Comparison of ENCODE assay signal across 24 mouse cellular contexts in the genomic region with DNA sequence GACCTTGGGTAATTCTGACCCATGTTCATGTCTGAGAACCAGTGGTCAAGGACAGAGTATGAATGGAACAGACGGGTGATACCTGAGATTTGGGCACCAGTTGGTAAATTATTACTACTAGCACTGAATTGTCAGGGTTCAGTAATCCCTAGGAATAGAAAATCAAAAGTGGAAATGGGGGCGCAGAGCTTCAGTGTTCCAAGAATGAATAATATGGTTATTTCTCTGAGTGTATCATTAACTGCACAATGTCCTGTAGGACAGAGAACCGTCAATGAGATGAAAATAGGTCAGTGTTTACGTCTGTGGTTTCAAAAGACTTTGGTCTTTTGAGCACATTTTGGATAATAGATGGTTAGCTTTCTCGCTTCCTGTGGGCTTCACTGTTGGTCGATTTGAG. TPM values are rescaled to one million over a fixed set of nuclear protein-coding genes. Genes with fewer than 3 reads are reported as not detected.
DNase-seq lines count a peak whose midpoint lies in the region; ATAC-seq lines count a peak whose summit lies in the region.
"Had no signal": no experiment of that assay in that cellular context is flagged by ENCODE, and none has a peak within 500 bp of the region (broad histone marks: within the 10 kb centered on the region; RNA-seq: fewer than 3 reads in every experiment).

No protein-coding gene starts in this region.

- no peak overlapping the region for H3K9ac ChIP-seq in midbrain, embryonic 11.5 days (ENCODE audit: low read length)
- no peak overlapping the region for H3K9ac ChIP-seq in midbrain, embryonic 14.5 days (replicated peaks; ENCODE audit: low read length)
- H3K9ac ChIP-seq: embryonic facial prominence, embryonic 12.5 days; forebrain, embryonic 13.5 days; forebrain, embryonic 15.5 days had no signal

- H3K4me3 ChIP-seq in midbrain, embryonic 11.5 days (ENCODE audit: low read depth, low read length) = no peak overlapping the region
- H3K4me3 ChIP-seq in midbrain, embryonic 14.5 days (replicated peaks; ENCODE audit: low read depth, low read length) = no peak overlapping the region
- H3K4me3 ChIP-seq: embryonic facial prominence, embryonic 10.5 days; embryonic facial prominence, embryonic 12.5 days; forebrain, embryonic 13.5 days; forebrain, embryonic 15.5 days had no signal

- H3K27me3 ChIP-seq in midbrain, embryonic 11.5 days (ENCODE audit: control insufficient read depth, insufficient read depth, low read length) = no peaks in the 10 kb centered on the region
- H3K27me3 ChIP-seq in midbrain, embryonic 14.5 days (ENCODE audit: control insufficient read depth, insufficient read depth, low read length) = no peaks in the 10 kb centered on the region
- H3K27me3 ChIP-seq: CH12.LX; embryonic facial prominence, embryonic 12.5 days; forebrain, embryonic 13.5 days; forebrain, embryonic 15.5 days; Patski had no signal

- DNase-seq in heart, adult 11 months = peak; percentile 49
- no peak for DNase-seq in heart, adult 18-20 months
- peak; percentile 56 for DNase-seq in kidney, adult 9 months
- no peak for DNase-seq in kidney, postnatal 4 days
- peak; percentile 66 for DNase-seq in midbrain, embryonic 11.5 days (ENCODE audit: low spot score, missing footprints)
- no peak for DNase-seq in midbrain, embryonic 14.5 days
- DNase-seq: adrenal gland, adult 8-10 months; adrenal gland, postnatal 14 days; adrenal gland, postnatal 36 days; B cell, adult 2 months; cerebellum, adult 11-12 months; cerebellum, adult 2 months; cerebellum, adult 9-10 months; cerebellum, postnatal 10 days; cerebellum, postnatal 25 days had no signal

- 91% methylated on average over 6 of the region's 6 CpGs for WGBS in midbrain, embryonic 11.5 days
- 93% methylated on average over 6 of the region's 6 CpGs for WGBS in midbrain, embryonic 14.5 days

- ATAC-seq in midbrain, embryonic 11.5 days (ENCODE audit: low FRiP score) = no peak
- no peak for ATAC-seq in midbrain, embryonic 14.5 days (ENCODE audit: low FRiP score, low TSS enrichment)
- ATAC-seq: activated CD4-positive, CD25-positive, alpha-beta regulatory T cell, adult 4 months; CD4-positive, CD25-positive, alpha-beta regulatory T cell, adult 4 months; forebrain, embryonic 13.5 days; forebrain, embryonic 15.5 days had no signal

- H3K9me3 ChIP-seq in midbrain, embryonic 11.5 days (ENCODE audit: control insufficient read depth, low read length) = no peaks in the 10 kb centered on the region
- peaks cover 4% of the 10 kb centered on the region; the same call in 1 of the 2 replicates for H3K9me3 ChIP-seq in midbrain, embryonic 14.5 days (ENCODE audit: control insufficient read depth, low read length)
- H3K9me3 ChIP-seq: embryonic facial prominence, embryonic 10.5 days; embryonic facial prominence, embryonic 12.5 days; forebrain, embryonic 13.5 days; forebrain, embryonic 15.5 days; G1E had no signal

- H3K4me1 ChIP-seq in midbrain, embryonic 11.5 days (ENCODE audit: control insufficient read depth, insufficient read depth, low read length) = peaks cover 4% of the 10 kb centered on the region
- H3K4me1 ChIP-seq in midbrain, embryonic 14.5 days (ENCODE audit: control insufficient read depth, insufficient read depth, low read length) = 0 out of 2 replicates have a peak, but pooled peaks cover 2% of the 10 kb centered on the region

- H3K27ac ChIP-seq in midbrain, embryonic 11.5 days (ENCODE audit: low read depth, low read length) = no peak overlapping the region
- no peak overlapping the region for H3K27ac ChIP-seq in midbrain, embryonic 14.5 days (replicated peaks; ENCODE audit: low read depth, low read length)
- H3K27ac ChIP-seq: embryonic facial prominence, embryonic 10.5 days; embryonic facial prominence, embryonic 12.5 days; forebrain, embryonic 13.5 days; forebrain, embryonic 15.5 days had no signal

- H3K4me2 ChIP-seq in midbrain, embryonic 11.5 days = no peak overlapping the region
- H3K4me2 ChIP-seq in midbrain, embryonic 14.5 days (ENCODE audit: low read length) = no peak overlapping the region
- H3K4me2 ChIP-seq: embryonic facial prominence, embryonic 12.5 days; forebrain, embryonic 13.5 days; forebrain, embryonic 15.5 days had no signal

- H3K36me3 ChIP-seq in midbrain, embryonic 11.5 days (ENCODE audit: control insufficient read depth, insufficient read depth, low read length) = no peaks in the 10 kb centered on the region
- H3K36me3 ChIP-seq in midbrain, embryonic 14.5 days (ENCODE audit: control insufficient read depth, insufficient read depth, low read length) = no peaks in the 10 kb centered on the region
- H3K36me3 ChIP-seq: forebrain, embryonic 15.5 days had no signal

RNA-seq across cellular contexts. Expression of a gene that starts 21.3 kb away (rescaled TPM):
- 10 to 100 TPM; 19.2 to 20.8 TPM for total RNA-seq in heart, adult 18-20 months (2021)
- 25.2 and 26.6 TPM in 2 replicates for polyA plus RNA-seq in midbrain, embryonic 11.5 days (2014; fragmentation: Nextera tagmentation; extraction: Ambion mirVana)
- polyA plus RNA-seq in midbrain, embryonic 14.5 days (2014; fragmentation: Nextera tagmentation; extraction: Ambion mirVana) = 7.9 and 13.1 TPM in 2 replicates
- total RNA-seq: CH12.LX had no signal

Comparison
In these comparisons a context has a peak if more than half of its experiments do, and no peak if none do; other contexts are left out.
1. DNase-seq: peak in heart, adult 11 months (single experiment), kidney, adult 9 months (single experiment) and midbrain, embryonic 11.5 days (single experiment); none in heart, adult 18-20 months (0 of 2), kidney, postnatal 4 days (0 of 2) and midbrain, embryonic 14.5 days (single experiment).